Mouse (Mus musculus): ENCODE measurements around the gene Rassf3.

Rassf3 gene

DNA sequence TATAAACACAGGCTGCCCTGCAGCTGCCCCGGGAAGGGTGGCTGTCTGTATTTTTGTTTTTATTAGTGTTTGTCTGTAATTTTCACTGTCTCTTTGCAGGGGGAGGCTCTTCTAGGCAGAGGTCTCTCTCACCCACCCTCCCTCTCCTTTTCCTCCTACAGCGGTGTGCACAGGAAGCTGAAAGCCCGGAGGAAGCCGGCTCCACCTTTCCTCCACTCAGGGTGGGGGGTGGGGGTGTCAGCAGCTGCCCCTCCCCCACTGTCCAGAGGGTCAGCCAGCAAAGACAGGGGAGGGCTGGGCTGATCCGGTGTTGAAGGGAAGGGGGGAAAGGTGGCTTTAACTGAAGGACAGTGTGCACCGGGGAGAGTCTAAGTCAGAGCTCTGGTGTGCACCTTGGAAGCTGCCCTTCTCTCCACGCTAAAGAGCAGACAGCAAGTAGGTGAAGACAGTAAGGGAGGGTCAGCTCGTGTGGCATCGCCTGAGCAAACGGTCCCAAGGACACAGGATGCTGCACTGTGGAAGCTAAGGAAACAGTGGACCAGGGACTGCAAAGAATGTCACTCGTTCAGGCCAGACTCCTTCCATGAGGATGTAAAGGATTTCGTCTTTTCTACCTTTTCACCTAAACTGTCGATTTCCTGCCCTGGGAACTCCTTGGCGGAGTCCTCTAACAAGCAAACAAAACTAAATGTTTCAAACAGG is 46.0 kb downstream of the Rassf3 start:
- WGBS = 44% methylated on average over 14 of the region's 14 CpGs

GRCm38 (mm10) chr10:121429581-121429980 is 46.6 kb downstream of the Rassf3 start:
- WGBS = 34% methylated on average over 8 of the region's 8 CpGs

GRCm38 (mm10) chr10:121429089-121429488 is 47.1 kb downstream of the Rassf3 start:
- 36% methylated on average over 2 of the region's 2 CpGs for WGBS

DNA sequence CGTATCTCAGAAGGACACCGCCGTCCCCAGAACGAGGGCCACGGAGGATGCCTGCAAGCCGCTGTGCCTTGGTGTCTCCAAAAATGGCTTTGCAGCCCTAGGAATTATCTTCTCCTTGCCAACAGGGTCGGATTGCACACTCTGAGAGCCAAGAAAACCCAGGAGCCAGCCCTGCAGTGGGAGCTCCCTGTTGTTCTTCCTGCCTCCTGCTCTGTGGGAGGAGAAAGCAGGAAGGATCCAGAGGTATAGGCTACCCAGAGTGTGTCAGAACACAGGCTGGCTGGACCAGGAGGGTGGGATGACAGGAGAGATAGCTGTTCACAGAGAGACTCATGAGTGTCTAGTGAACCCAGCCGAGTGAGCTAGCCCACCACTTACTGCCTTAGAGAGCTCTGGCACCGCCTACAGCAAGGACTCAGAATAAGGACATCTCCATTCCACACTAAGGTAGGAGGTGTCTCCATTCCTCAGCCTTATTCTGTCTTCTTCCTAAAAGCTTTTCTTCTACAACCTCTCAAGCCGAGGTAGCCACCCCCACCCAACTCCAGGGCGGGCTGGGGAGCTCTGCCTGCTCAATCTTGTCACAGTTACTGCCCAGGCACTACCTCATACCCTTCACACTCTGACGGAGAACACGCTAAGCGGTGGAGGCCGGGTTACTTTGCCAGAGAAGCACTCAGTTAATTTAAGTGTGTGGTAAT is 48.0 kb downstream of the Rassf3 start:
- 50% methylated on average over 15 of the region's 15 CpGs for WGBS

DNA sequence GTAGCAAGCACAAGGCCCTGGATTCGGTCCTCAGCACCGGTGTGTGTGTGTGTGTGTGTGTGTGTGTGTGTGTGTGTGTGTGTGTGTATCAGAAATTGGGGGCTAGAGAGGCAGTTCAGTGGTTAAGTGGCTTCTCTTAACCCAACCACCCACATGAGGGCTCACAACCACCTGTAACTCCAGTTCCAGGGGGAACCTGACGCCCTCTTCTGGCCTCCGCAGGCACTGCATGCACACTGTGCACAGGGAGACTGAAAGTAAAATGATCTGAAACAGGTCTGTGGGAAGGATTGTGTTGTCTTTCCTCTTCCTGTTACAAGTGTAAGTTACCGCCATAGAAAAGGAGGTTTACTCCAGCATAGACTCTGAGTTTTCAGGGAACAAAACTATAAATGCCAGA is 49.0 kb downstream of the Rassf3 start:
- WGBS = 63% methylated on average over 5 of the region's 5 CpGs

GRCm38 (mm10) chr10:121426458-121427070 is 49.6 kb downstream of the Rassf3 start:
- WGBS = 47% methylated on average over 5 of the region's 5 CpGs

DNA sequence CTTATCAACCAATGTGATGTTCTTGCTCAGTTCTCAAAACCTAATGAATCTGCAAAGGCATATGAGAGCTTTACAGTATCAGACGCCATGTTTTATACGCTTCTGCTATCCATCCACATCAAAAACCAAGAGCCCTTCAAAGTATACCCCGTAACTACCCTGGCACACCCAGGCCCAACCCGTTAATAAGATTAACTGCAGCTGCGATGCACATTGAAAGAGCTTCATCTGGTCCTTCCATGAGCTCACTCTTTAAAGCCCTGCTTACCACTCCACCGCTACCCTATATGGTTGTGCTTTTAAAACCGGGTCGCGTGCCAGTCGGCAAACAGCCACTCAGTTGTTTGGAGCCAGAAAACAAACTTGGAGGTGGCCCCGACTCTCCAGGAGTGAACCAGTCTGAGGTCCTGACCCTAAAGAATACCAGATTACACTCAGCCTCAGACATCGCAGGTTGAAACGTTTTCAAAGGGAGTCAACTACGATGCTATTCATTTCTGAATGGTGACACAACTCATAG is 50.6 kb downstream of the Rassf3 start:
- 82% methylated on average over 14 of the region's 14 CpGs for WGBS

DNA sequence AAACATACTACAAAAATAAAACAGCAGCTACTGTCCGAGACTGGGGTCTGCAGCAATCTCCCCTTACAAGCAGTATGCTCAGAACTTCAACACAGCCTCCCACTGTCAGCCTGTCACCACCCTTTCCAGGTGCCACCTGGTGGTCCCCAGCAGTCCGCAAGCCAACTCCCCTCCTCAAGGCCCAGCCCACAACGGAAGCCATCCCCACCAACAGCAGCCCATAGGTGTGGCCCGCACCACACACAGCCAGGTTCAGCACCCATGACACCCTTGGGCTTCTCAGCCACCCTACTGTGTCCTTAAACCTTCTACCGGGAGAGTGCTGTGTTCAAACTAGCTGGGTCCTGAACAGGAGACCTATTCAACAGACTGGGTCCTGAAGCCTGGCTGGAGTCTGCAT is 51.1 kb downstream of the Rassf3 start:
- 85% methylated on average over 5 of the region's 5 CpGs for WGBS

DNA sequence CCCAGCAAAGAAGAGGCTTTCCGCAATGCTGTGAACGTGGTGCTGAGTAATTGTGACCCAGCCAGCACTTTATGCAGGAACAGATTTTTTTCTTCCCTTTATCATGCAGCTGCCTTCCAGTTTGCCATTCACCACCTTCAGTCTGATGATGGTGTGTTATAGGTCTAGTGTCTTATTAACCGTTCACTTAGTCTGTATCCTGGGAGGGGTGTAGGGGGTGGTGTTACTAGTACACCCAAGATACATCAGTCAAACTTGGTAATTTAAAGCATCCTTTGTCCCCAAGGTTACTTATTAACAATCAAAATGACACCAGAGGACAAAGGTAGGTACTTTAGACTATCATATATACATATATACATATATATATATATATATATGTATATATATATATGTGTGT is 51.7 kb downstream of the Rassf3 start:
- 62% methylated on average over 3 of the region's 3 CpGs for WGBS

- WGBS = 53% methylated on average over 16 of the region's 16 CpGs
Observed at GRCm38 (mm10) chr10:121423541-121424349, 52.4 kb downstream of the Rassf3 start.

DNA sequence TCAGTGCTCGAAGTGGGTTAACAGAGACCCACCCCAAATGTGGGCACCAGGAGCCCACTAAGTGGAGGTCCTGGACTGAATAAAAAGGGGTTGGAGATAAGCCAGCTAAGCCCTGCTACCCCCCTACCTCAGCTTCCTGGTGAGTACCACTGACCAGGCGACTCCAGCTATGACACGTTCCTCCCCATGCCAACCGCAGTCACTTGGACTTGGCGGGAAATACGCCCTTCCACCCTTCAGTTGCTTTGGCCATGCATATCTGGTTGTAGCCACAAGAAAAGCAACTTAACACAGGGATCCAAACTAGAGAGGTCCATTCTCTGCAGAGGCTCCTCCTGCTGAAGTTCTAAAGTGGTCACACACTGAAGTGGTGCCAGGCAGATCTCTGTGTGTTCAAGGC is 53.9 kb downstream of the Rassf3 start:
- 82% methylated on average over 6 of the region's 6 CpGs for WGBS

DNA sequence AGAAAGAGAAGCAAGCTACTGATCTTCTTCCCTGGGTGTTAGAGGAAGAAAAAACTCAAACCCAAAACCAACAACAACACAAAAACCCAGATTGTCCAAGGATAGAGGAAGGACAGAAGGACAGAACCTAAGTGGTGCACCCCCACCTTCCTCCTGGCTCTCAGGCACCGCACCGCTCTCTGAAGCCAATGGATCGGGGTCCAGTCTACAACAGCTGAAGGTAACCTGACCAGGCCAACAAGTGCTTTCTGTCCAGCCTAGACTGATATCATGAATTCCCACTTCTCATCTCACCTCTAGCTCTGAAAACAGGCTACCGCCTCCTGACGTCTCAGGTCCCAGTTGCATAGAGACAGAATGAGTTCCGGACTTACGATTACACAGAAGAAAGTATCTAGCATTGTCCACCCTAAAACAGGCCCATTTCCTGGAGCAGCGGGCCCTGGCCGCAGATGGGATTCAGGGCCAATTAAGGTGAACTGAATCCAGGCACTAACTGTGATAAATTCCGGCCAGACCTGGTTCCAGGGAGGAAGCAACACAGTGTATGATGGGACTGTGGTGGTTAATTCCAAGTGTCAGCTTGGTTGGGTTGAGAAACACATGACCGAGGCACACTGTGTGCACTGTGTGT is 54.4 kb downstream of the Rassf3 start:
- WGBS = 88% methylated on average over 11 of the region's 11 CpGs

- WGBS = 44% methylated on average over 9 of the region's 9 CpGs
Observed at GRCm38 (mm10) chr10:121421023-121421422, 55.1 kb downstream of the Rassf3 start.

DNA sequence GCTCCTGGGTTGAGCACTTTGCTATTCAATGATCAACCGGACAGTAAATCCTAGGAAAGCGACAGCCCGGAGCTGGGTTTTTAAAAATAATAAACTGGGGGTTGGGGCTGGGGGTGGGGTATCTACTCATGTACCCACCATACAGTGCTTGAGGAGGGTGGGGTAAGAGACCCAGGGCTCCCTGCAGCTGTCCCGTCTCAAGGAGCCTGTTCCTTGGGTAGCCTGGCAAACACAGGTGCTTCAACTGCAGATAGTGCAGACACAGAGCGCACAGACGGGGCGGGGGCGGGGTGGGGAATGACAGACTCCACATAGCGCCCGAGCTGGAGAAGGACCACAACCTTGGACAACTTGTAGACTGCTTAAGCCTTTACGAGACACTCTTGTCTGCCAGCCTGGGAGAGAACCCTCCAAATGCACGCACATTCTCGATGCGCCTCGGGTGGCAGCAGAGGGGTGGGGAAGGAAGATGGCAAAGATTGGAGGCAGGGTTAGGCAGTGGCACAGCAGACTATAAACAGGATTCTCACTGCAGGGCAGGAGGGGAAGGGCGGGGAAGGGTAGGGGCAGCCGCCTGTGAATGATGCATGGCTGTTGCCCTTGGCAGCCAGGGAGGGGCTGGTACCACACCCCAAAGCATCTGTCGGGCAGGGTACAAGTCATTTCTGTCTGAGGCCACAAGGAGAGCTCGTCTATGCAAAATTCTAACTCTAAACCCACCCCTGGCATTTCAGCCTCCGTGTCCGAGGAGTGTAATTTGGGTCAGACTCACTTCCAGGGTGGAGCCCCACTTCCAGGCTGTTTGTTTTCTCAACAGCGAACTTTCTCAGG is 56.3 kb downstream of the Rassf3 start:
- 53% methylated on average over 22 of the region's 22 CpGs for WGBS

DNA sequence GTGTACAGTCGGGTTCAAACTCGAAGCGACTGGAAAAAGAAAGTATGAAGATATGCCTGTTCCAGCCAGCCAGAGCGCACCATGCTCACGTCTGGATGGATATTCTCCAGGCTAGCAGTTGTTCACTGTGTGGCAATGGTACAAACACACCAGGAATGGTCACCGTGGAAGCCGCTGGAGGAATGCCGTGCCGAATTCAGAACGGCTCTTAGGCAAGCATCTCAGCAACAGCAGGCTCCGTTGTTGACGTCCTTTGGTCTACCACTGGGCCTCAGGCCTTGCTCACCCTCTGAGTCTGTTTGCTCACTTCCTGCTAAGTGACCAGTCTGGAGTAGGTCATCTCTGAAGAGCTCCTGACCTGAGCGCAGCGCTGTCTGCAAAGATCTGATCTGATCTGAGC is 57.3 kb downstream of the Rassf3 start:
- WGBS = 82% methylated on average over 14 of the region's 14 CpGs

DNA sequence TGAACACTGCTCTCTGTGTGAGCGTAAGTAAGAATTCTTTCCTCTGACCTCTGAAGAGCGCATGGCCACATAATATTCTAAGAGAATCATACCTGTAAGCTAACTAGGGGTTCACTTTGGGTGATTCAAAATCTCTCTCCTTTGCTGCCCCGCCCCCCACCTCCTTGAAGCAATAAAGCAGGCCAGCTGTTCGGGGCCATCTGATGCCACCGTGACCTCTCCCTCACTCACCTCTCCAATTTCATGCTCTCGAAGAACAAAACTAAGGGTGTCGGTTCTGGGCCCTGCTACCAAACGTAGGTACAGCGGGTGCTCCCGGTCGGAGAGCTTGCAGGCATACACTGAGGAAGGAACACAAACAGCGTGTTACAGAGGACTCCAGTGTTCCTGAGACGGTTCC is 62.0 kb downstream of the Rassf3 start:
- 95% methylated on average over 13 of the region's 13 CpGs for WGBS

GRCm38 (mm10) chr10:121412824-121413223 is 63.3 kb downstream of the Rassf3 start:
- WGBS = 82% methylated on average over 17 of the region's 17 CpGs

- WGBS = 91% methylated on average over 11 of the region's 11 CpGs
Observed at GRCm38 (mm10) chr10:121411721-121412455, 64.3 kb downstream of the Rassf3 start.

DNA sequence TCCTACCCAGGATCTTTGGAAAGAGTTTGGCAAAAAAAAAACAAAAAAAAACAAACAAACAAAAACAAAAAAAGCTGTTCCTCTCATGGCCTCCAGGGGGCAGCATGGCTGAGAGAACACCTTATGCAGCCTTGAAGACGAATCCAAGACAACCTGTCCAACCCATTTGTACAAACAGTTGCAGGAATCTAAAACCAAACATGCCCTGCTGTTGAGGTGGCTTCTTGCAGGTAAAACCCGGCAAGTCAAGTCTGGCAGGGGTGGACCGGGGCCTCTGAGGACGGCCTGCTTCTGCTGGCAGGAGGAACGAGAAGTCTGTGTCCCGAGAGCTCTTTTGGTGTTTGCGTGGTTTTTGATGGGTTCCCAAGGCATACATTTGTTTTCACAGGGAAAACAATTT is 66.4 kb downstream of the Rassf3 start:
- 66% methylated on average over 7 of the region's 7 CpGs for WGBS

- WGBS = 84% methylated on average over 6 of the region's 9 CpGs
Observed at GRCm38 (mm10) chr10:121403946-121404345, 72.2 kb downstream of the Rassf3 start.
